Mouse (Mus musculus) lung, postnatal 14 days (tissue): ENCODE results near the gene Oas2.

Source experiments
- DNase-seq: peaks from one replicate; pipeline ENCODE4 v3.0.0; 2021

The Oas2 gene

DNA sequence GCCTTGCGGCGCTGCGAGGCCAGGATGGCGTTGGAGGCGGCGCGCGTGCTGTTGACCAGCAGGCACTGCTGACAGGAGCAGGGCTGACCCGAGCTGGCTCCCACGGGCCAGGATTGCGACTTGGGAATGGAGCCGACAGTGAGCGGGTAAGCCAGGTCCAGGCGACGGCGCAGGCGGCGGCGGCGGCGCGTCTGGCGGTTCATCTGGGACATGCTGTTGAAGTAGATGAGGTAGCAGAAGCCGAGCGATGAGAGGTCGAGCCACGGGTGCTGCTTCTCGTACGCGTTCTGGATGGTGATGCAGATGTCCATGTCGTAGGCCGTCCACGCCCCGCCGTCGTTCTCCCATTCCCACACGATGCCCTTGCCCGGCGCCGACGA lies 55.0 kb downstream of the Oas2 start:
- no peak for DNase-seq

DNA sequence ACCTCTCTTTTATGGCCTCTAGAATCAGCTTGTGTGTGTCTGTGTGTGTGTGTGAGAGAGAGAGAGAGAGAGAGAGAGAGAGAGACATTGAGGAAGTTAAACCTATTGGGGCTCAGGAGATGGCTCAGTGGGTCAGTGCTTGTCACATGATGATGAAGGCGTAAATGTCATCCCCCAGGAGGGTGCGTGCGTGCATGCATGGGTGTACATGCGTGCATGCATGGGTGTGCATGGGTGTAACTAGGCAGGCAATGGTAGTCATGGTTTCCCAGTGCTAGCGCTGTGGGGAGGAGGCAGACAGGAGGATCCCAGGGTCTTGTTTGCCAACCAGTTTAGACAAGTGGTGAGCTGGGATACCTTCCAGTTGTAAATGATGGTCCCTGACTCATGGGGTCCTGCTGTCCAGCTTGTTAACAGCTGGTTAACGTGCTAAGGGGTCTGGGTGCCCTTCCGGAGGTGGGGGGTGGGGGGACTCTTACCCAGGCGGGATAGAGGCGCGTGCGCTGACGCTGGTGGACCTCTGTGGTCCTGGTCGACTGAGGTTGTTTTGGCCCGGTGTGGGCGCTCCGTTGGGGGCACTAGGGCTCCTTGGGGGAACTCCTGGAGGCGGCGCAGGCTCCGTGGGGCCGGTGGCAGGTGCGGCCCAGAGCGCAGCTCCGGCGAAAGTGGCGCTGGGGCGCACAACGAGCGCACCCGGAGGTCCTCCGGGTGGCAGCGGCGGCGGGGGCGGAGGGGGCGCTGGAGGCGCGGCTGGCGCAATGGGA lies 55.5 kb downstream of the Oas2 start:
- no peak for DNase-seq

GRCm38 (mm10) chr5:120692034-120692433 lies 57.6 kb downstream of the Oas2 start:
- DNase-seq, result no peak

DNA sequence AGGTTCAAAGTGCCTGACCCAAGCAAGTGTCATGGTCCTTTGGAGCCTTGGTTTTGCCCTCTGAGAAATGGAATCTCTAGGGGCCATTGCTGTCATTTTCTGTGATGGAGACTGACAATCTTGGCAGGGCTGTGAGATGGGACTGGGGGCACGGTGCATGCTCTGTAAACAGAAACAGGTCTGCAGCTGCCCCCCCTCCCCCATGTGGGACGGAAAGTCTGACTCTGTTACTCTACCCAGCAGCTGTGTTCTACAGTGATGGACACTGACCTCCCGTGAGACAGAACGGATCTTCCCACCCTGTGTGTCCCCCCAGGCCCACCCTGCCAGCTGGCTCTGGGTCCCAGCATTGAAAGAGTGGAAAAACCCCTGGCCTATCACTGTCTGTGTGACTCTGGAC lies 59.2 kb downstream of the Oas2 start:
- no peak for DNase-seq

DNA sequence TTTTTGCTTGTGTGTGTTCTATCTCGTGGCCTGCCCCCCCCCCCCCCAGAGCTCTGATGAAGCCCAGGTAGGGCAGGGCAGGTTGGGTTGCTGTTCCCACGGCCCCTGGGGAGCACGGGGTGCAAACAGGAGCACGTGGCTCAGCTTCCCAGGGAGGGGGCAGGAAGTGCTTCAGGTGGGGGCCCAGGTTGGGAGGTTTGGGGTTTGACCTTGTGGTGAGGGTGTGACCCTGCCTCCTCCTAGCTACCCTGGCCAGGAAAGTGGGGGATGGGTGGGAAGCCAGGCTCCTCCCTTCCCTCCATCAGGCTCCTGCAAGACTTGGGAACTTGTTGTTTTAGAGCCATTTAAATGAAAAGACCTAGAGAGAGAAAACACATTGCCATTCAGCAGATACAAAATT lies 61.2 kb downstream of the Oas2 start:
- no peak for DNase-seq

DNA sequence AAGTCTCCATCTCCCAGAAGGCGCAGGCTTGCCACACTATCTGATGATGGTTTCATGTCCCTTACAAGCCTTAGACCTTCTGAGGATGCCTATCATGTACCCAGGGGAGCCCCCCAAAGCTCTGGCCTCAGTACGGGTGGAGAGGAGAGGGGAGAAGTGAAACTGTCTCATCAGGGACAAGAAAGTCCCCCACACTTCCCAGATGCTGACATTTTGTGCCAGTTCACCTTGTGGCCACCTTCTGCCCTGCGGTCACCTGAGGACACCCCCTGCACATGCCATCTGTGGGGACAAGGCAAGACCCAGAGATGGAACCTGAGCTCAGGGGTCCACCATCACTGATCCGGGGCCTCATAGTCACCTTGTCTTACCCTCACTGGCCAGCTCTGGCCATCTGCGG lies 61.8 kb downstream of the Oas2 start:
- DNase-seq, result no peak

DNA sequence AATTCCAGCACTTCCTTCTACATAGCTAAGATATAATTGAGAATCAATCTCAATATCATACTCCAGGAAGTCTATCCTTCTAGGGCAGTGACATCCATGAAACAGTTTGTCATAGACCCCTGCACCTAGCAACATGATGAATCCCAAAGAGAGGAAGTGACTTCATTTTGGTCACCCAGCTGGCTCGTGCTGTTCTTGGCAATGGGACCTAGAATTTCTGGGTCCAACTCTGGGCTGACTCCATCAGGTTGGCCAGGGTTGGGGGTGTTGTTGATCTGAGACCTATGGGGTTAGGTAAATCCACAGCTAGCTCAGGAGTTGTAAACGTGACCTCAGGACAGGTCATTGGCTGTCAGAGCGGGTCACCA lies 62.2 kb downstream of the Oas2 start:
- DNase-seq, result no peak

- no peak for DNase-seq
Observed at GRCm38 (mm10) chr5:120686749-120687483, 62.7 kb downstream of the Oas2 start.

GRCm38 (mm10) chr5:120685678-120686077 lies 64.0 kb downstream of the Oas2 start:
- no peak for DNase-seq

DNA sequence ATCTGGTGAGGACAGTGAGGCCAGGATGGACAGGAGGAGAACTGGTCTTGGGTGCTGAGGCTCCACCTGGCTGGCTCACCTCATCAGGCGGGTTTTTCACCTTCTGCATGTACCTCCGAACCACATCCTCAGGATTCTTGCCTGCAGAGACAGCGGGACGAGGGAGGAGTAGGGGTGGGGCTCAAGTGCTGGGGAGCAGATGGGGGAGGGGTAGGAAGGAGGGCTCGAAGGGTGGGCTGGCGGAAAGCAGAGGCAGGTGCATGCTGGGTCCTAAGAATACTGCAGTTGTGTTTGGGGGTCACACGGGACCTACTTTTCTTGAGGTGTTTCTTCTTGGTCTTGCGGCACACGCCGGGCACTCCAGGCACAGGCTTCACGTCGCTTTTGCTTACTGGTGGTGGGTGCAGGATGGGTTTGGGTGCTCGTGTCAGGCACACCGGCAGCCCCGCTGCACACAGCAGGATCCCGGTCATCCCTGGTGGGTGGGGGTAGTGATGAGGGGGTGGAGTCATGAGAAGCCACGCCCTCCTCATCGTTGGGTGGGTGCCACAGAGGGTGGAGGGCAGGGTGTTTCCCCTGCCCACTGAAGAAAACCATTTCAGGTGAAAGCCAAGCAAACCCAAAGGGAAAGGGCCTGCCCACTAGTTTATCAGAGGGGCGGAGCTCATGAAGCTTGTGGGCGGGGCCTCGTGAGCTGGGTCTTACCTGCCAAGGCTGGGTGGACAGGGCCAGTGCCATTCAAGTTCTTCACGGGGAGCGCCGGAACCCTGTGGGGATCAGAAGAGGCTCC lies 66.5 kb downstream of the Oas2 start:
- no peak for DNase-seq

DNA sequence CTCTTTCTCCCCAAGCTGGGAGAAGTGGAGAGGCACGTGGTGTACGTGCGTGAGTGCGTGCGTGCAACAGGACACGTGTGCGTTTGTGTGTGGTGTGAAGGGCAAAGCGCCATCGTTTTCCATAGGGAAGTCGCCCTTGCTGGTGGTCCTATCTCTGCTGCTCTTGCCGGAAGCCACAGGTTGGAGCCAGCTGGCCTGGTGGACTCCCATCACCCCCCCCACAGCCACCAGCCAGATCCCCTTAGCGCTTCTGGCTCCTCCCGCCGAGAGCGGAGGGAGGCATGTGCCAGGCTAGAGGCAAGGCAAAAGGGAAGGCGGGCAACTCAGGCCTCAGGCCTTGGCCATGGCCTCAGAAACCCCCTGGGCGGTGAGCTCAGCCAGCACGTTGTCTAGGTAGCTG lies 68.7 kb downstream of the Oas2 start:
- DNase-seq, result no peak
